Mouse (Mus musculus): ENCODE data around the gene Gm19402. TPM values are rescaled to one million over a fixed set of nuclear protein-coding genes. Genes with fewer than 3 reads are reported as not detected.

Gm19402 gene
- 1 to 10 TPM in 1 of 2 experiments, not detected in 1; 1.2 TPM for polyA plus RNA-seq (2017; shearing (Covaris generic))

DNA sequence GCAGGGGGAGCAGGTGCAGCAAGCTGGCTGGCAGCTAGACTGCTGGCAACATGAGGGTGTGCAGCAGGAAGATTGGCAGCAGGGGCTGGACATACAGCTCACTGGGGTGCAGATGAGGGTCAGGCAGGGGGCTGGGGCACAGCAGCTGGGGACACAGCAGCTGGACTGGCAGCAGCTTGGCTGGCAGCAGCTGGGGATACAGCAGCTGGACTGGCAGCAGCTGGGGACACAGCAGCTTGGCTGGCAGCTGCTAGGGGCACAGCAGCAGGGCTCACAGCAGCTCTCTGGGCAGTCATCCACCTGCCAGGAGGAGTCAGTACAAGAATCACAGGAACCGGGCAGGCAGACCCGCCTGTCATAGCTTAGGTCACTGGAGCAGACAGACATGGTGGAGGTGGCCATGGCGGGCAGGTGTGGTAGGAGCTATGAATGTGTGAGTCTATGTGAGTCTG lies at the start of gene Gm19402:
Gene Gm19402 (minus strand): TSS at position 402 of the 452 bp plus-strand sequence.

DNA sequence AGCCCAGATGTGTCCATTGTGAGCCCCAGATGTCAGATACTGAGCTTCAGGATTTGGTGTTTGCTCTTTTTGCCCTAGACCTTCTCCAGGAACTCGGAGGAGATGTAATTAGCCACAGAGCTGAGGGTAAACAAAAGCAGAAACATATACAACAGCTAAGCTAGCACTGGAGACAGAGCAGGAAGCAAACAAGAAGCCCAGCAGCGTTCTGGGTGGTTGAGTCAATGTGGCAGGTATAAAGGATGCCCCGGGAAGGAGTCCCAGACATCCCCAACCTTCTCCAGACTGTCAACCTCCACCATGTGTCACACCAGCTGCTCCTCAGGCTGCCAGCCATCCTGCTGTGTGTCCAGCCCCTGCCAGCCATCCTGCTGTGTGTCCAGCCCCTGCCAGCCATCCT lies 35.6 kb upstream of the Gm19402 start, which contains the start of gene Gm10100:
Gene Gm10100 (plus strand): TSS at position 301 of the 400 bp plus-strand sequence.

DNA sequence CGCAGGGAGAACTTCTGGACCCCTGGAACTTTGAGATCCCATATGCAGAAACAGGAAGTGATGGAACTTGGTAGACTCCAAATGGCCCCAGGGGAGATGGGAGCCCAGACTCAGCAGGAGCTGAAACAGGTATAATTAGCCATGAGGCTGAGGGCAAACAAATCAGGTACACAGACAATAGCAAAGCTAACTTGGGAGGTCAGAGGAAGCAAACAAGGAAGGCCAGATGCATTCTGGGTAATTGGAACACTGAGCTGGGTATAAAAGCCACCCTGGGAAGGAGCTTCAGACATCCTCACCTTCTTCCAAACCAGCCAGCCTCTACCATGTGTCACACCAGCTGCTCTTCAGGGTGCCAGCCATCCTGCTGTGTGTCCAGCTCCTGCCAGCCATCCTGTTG lies 29.7 kb upstream of the Gm19402 start, which contains the start of gene Krtap12-1:
Gene Krtap12-1 (plus strand): TSS at position 301 of the 400 bp plus-strand sequence.

DNA sequence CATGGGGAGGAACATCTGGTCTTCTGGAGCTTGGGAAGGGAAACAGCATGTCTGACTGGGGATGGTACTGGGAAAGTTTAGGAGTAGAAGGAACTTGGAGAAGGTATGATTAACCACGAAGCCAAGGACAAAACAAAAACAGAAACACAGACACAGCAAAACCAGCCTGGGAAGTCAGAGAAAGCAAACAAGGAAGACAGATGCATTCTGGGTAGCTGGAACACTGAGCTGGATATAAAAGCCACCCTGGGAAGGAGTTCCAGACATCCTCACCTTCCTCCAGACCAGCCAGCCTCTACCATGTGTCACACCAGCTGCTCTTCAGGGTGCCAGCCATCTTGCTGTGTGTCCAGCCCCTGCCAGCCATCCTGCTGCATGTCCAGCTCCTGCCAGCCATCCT lies 24.9 kb upstream of the Gm19402 start, which contains the start of gene Gm10142:
Gene Gm10142 (plus strand): TSS at position 301 of the 400 bp plus-strand sequence.

DNA sequence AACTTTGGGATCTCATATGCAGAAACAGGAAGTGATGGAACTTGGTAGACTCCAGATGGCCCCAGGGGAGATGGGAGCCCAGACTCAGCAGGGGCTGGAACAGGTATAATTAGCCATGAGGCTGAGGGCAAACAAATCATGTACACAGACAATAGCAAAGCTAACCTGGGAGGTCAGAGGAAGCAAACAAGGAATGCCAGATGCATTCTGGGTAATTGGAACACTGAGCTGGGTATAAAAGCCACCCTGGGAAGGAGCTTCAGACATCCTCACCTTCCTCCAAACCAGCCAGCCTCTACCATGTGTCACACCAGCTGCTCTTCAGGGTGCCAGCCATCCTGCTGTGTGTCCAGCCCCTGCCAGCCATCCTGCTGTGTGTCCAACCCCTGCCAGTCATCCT lies 20.6 kb upstream of the Gm19402 start, which contains the start of gene Gm10024:
Gene Gm10024 (plus strand): TSS at position 301 of the 400 bp plus-strand sequence.

DNA sequence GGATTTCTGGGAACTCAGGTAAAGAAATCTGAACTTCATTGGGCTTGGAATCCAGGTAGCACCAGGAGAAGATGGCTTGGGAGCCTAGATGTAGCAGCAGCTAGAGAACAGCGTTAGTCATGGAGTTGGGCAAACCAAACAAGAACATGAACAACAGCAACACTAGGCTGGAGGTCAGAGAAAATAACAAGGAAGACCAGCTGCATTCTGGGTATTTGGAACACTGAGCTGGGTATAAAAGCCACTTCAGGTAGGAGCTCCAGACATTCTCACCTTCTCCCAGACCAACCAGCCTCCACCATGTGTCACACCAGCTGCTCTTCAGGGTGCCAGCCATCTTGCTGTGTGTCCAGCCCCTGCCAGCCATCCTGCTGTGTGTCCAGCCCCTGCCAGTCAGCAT lies 15.8 kb upstream of the Gm19402 start, which contains the start of gene Gm10272:
Gene Gm10272 (plus strand): TSS at position 301 of the 400 bp plus-strand sequence.

DNA sequence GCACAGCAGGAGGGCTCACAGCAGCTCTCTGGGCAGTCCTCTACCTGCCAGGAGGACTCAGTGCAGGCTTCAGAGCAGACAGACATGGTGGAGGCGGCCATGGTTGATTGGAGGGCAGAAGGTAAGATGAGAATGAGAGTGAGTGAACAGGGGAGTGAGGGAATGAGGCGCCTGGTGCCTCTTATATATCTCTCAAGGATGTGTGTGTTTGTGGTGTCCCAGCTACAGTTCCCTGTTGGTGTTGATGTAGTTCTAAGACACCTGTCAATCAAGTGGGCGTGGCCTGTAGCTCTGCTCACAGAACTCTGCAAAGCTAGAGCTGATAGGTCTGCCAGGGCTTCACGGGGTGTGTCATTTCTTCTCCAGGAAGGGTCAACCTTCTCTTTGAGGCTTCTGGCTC lies 6.6 kb upstream of the Gm19402 start, which contains the start of gene Gm9508:
Gene Gm9508 (minus strand): TSS at position 101 of the 400 bp plus-strand sequence.

DNA sequence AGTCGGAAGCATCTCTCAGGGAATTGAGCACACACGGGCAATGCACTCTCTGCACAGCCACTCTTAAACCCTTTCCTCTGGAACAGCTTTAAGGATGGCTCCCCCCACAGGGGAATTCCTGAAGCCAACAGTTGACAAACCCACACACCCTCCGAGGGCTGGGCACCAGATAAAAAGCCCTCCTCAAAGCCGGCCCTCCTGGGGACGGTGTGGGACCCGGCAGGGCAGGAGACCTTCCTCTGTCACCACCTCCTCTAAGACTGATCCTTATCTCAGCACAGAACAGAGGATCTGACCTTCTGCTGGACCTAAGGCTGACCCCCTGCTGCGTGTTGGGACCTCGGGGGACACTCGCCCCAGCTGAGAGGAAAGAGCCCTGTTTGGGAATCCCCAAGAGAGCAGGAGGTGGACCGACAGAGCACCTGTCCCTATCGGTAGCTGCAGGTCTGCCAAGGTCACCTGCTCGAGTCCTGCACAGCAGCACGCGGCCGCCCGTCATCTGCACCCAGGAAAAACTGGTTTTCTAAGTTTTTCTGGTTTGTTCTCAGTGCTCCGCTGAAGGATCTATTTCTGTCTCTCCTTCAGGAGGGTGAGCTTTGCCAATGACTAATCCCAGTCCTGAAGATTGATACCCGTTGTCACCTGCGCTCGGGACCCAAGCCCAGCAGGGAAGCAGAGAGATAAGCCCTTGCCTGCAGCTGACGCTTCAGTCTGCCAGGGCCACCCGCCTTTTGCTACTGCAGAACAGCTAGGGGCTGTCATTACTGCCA lies 4.5 kb downstream of the Gm19402 start, which contains the start of gene Tspear:
Gene Tspear (plus strand): TSS at position 675 of the 770 bp plus-strand sequence.

Other genes starting within 250 kb of the Gm19402 start
- 10 to 100 TPM; 42.4 to 43.5 TPM for gene Fam207a, start 175.0 kb downstream of the Gm19402 start, polyA plus RNA-seq (2017; shearing (Covaris generic))
- 100 to 1,000 TPM; 542 to 549 TPM for gene Itgb2, start 160.5 kb downstream of the Gm19402 start, polyA plus RNA-seq (2017; shearing (Covaris generic))
- gene Pttg1ip, start 109.0 kb downstream of the Gm19402 start, polyA plus RNA-seq (2017; shearing (Covaris generic)): 100 to 1,000 TPM in 1 of 2 experiments, 10 to 100 TPM in 1; 89.0 to 125 TPM
- 100 to 1,000 TPM in 1 of 2 experiments, 10 to 100 TPM in 1; 95.5 to 116 TPM for gene Sumo3, start 84.7 kb downstream of the Gm19402 start, polyA plus RNA-seq (2017; shearing (Covaris generic))
- 1 to 10 TPM in 1 of 2 experiments, not detected in 1; 2.4 TPM for gene Gm49325, start 84.6 kb downstream of the Gm19402 start, polyA plus RNA-seq (2017; shearing (Covaris generic))
- gene Ube2g2, start 68.5 kb downstream of the Gm19402 start, polyA plus RNA-seq (2017; shearing (Covaris generic)): 10 to 100 TPM; 44.0 to 51.5 TPM
- 1 to 10 TPM in 1 of 2 experiments, under 1 TPM in 1; 0.58 to 1.0 TPM for gene Tspear, start 4.2 kb downstream of the Gm19402 start, polyA plus RNA-seq (2017; shearing (Covaris generic))
- gene Gm9508, start 6.5 kb upstream of the Gm19402 start, polyA plus RNA-seq (2017; shearing (Covaris generic)): under 1 TPM; 0.53 to 0.62 TPM
- not detected for gene Gm10272, start 15.9 kb upstream of the Gm19402 start, polyA plus RNA-seq (2017; shearing (Covaris generic))
- not detected for gene Gm10024, start 20.7 kb upstream of the Gm19402 start, polyA plus RNA-seq (2017; shearing (Covaris generic))
- gene Gm10142, start 25.1 kb upstream of the Gm19402 start, polyA plus RNA-seq (2017; shearing (Covaris generic)): not detected
- gene Krtap12-1, start 29.8 kb upstream of the Gm19402 start, polyA plus RNA-seq (2017; shearing (Covaris generic)): not detected
- not detected for gene Gm10100, start 35.7 kb upstream of the Gm19402 start, polyA plus RNA-seq (2017; shearing (Covaris generic))
- not detected for gene Gm18596, start 51.9 kb upstream of the Gm19402 start, polyA plus RNA-seq (2017; shearing (Covaris generic))
- gene Gm9736, start 60.6 kb upstream of the Gm19402 start, polyA plus RNA-seq (2017; shearing (Covaris generic)): under 1 TPM in 1 of 2 experiments, not detected in 1; 0.81 TPM
- gene Gm3233, start 68.9 kb upstream of the Gm19402 start, polyA plus RNA-seq (2017; shearing (Covaris generic)): not detected
- not detected for gene Gm3238, start 80.6 kb upstream of the Gm19402 start, polyA plus RNA-seq (2017; shearing (Covaris generic))
- gene Gm7138, start 86.2 kb upstream of the Gm19402 start, polyA plus RNA-seq (2017; shearing (Covaris generic)): not detected
- gene Gm3250, start 91.8 kb upstream of the Gm19402 start, polyA plus RNA-seq (2017; shearing (Covaris generic)): not detected
- 1 to 10 TPM in 1 of 2 experiments, not detected in 1; 1.3 TPM for gene Gm7137, start 97.4 kb upstream of the Gm19402 start, polyA plus RNA-seq (2017; shearing (Covaris generic))
- not detected for gene Gm9639, start 104.3 kb upstream of the Gm19402 start, polyA plus RNA-seq (2017; shearing (Covaris generic))
- gene Gm19668, start 108.4 kb upstream of the Gm19402 start, polyA plus RNA-seq (2017; shearing (Covaris generic)): not detected
- gene Gm9507, start 121.1 kb upstream of the Gm19402 start, polyA plus RNA-seq (2017; shearing (Covaris generic)): not detected
- not detected for gene Gm2696, start 123.9 kb upstream of the Gm19402 start, polyA plus RNA-seq (2017; shearing (Covaris generic))
- gene Krtap10-4, start 136.3 kb upstream of the Gm19402 start, polyA plus RNA-seq (2017; shearing (Covaris generic)): not detected
- under 1 TPM in 1 of 2 experiments, not detected in 1; 0.33 TPM for gene Krtap10-10, start 145.2 kb upstream of the Gm19402 start, polyA plus RNA-seq (2017; shearing (Covaris generic))
- not detected for gene Gm36176, start 156.0 kb upstream of the Gm19402 start, polyA plus RNA-seq (2017; shearing (Covaris generic))
- not detected for gene Gm10318, start 162.1 kb upstream of the Gm19402 start, polyA plus RNA-seq (2017; shearing (Covaris generic))
- not detected for gene Gm3285, start 171.2 kb upstream of the Gm19402 start, polyA plus RNA-seq (2017; shearing (Covaris generic))
- gene Lrrc3, start 211.8 kb upstream of the Gm19402 start, polyA plus RNA-seq (2017; shearing (Covaris generic)): 1 to 10 TPM in 1 of 2 experiments, under 1 TPM in 1; 0.13 to 2.1 TPM

Data from inflammation-experienced regulatory T-cells (primary cell).